Mouse (Mus musculus) midbrain, postnatal 0 days (tissue): ENCODE measurements around the gene Snap25. TPM values are rescaled to one million over a fixed set of nuclear protein-coding genes. Genes with fewer than 3 reads are reported as not detected.
A peak's percentile ranks its signal among the peaks of the same experiment; 100 is the strongest.

Source experiments
- ATAC-seq: fragments of 200-750 bp; cut with Nextera tagmentation; 2 replicates; pipeline ENCODE4 v1.8.0; 2017; ENCODE audit warnings: moderate number of reproducible peaks, mild to moderate bottlenecking, moderate TSS enrichment, moderate library complexity; ENCODE audit not compliant: low FRiP score
- DNase-seq: peaks from one replicate; pipeline ENCODE4 v3.0.0-alpha.2; 2015; ENCODE audit warnings: low spot score
- H3K27ac ChIP-seq: fragments of 300-500 bp; sonication (generic); 2 replicates; pipeline ENCODE4 v1.5.1; 2014; ENCODE audit warnings: low read depth, mild to moderate bottlenecking, low read length, mixed read lengths
- H3K27me3 ChIP-seq: fragments of 300-500 bp; sonication (generic); 2 replicates; pipeline ENCODE4 v1.6.1; 2014; ENCODE audit warnings: low read length, control low read depth, mixed read lengths; ENCODE audit not compliant: insufficient read depth
- H3K36me3 ChIP-seq: fragments of 300-500 bp; sonication (generic); 2 replicates; pipeline ENCODE4 v1.6.1; 2014; ENCODE audit warnings: low read length, control low read depth, mixed read lengths; ENCODE audit not compliant: insufficient read depth
- H3K4me1 ChIP-seq: fragments of 300-500 bp; sonication (generic); 2 replicates; pipeline ENCODE4 v1.6.1; 2014; ENCODE audit warnings: mild to moderate bottlenecking, control low read depth, antibody characterized with exemption, low read length, mixed read lengths; ENCODE audit not compliant: insufficient read depth
- H3K4me2 ChIP-seq: fragments of 300-500 bp; sonication (generic); 2 replicates; pipeline ENCODE4 v1.6.1; 2014; ENCODE audit warnings: low read depth, mild to moderate bottlenecking, low read length, mixed read lengths; ENCODE audit not compliant: poor library complexity, severe bottlenecking
- H3K4me3 ChIP-seq: fragments of 300-500 bp; sonication (generic); 2 replicates; pipeline ENCODE4 v1.5.1; 2014; ENCODE audit warnings: low read depth, mild to moderate bottlenecking, low read length, moderate library complexity
- H3K9ac ChIP-seq: fragments of 300-500 bp; sonication (generic); replicated peaks from 2 replicates; pipeline ENCODE4 v1.6.1; 2014; ENCODE audit warnings: mild to moderate bottlenecking, low read length, moderate library complexity, mixed read lengths; ENCODE audit not compliant: poor library complexity, severe bottlenecking
- H3K9me3 ChIP-seq: fragments of 300-500 bp; sonication (generic); 2 replicates; pipeline ENCODE4 v1.6.1; 2016; ENCODE audit warnings: low read length, control low read depth
- CTCF ChIP-seq: IDR thresholded peaks from 2 replicates; pipeline ENCODE4 v1.5.1; 2016; ENCODE audit warnings: antibody characterized with exemption, mild to moderate bottlenecking
- WGBS: fragments of 180-500 bp; shearing (Covaris S2); extraction: QIAGEN DNeasy Blood & Tissue Kit; methylation state at CpG from one replicate; pipeline ENCODE4 v1.1.7; 2014; 5-methylcytosine and 5-hydroxymethylcytosine counted together
- polyA plus RNA-seq: library from polyadenylated mRNA; unstranded; fragments of >200 nt; fragmentation: Nextera tagmentation; extraction: Ambion mirVana; gene quantifications from 2 replicates; pipeline ENCODE4 v1.2.1, GENCODE M21; 2015
- total RNA-seq: library from RNA; depleted of rRNA; stranded (reverse); fragments of >200 nt; gene quantifications from 2 replicates; pipeline ENCODE4 v1.2.3, GENCODE M21; 2014

The Snap25 gene
- total and polyA plus RNA-seq, 2 experiments from 2014 or later: 253 to 327 TPM

DNA sequence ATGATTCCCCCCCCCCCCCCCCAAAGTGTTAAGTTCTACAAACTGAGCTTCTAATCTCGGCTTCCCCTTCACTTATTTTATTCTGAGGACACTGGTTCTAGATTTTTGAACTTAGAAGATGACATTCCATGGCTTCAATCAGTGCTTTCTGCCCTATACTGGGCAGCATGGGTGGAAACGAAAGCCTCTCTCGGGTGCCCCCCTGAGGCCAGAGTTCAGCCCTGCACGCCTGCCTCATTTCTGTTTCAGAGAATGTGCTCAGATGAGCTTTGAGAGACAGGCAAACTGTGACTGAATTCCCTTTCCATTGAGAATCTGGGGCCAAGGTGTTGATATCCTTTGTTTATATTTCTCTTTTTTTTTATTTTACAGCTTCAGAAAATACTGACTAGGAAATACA lies 7.0 kb downstream of the Snap25 start:
- no peak overlapping the region for H3K4me3 ChIP-seq
- H3K27ac ChIP-seq: no peak overlapping the region
- no peaks in the 10 kb centered on the region for H3K36me3 ChIP-seq
- ATAC-seq (no peak), DNase-seq (peak; percentile 17)
- no peaks in the 10 kb centered on the region for H3K9me3 ChIP-seq
- no peaks in the 10 kb centered on the region for H3K27me3 ChIP-seq
- H3K9ac ChIP-seq: no peak overlapping the region
- H3K4me2 ChIP-seq: no peak overlapping the region
- peak; percentile 52 for TF ChIP-seq CTCF
- 37% methylated on average over 4 of the region's 4 CpGs for WGBS
- no peaks in the 10 kb centered on the region for H3K4me1 ChIP-seq

- no peak overlapping the region for H3K4me3 ChIP-seq
- WGBS: 67% methylated on average over 2 of the region's 2 CpGs
- no peaks in the 10 kb centered on the region for H3K4me1 ChIP-seq
- H3K4me2 ChIP-seq: no peak overlapping the region
- H3K9ac ChIP-seq: no peak overlapping the region
- H3K27me3 ChIP-seq: no peaks in the 10 kb centered on the region
- no peak for ATAC-seq
- no peak for TF ChIP-seq CTCF
- no peak for DNase-seq
- H3K9me3 ChIP-seq: no peaks in the 10 kb centered on the region
- no peaks in the 10 kb centered on the region for H3K36me3 ChIP-seq
- no peak overlapping the region for H3K27ac ChIP-seq
These were observed 25.0 kb downstream of the Snap25 start for GRCm38 (mm10) chr2:136738260-136738659.

DNA sequence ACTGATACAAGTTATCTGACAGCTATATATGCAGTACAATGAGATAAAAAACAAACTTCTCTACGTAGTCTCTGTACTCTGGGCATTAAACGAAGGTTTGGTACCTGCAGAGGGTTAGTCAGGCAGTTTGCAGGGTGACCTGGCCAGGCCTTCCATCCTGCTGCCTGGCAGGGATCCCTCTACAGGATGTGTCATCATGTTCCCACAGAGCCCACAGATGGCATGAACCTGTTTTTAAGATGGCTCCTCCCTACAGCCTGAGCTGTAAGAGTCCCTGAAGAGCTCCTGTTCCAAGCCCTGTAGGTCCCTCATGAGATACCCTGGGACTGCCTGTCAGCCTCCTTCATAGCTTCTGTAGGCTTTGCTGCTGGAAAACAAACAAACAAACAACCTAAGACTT lies 29.0 kb downstream of the Snap25 start:
- DNase-seq: no peak

GRCm38 (mm10) chr2:136744683-136745326 lies 31.6 kb downstream of the Snap25 start:
- Histone ChIP-seq H3K4me3 (no peak overlapping the region), H3K4me1 (0 out of 2 replicates have a peak, but pooled peaks cover 3% of the 10 kb centered on the region), H3K27ac (no peak overlapping the region), H3K36me3 (no peaks in the 10 kb centered on the region), H3K9ac (no peak overlapping the region), H3K9me3 (no peaks in the 10 kb centered on the region), H3K27me3 (no peaks in the 10 kb centered on the region), H3K4me2 (no peak overlapping the region)
- WGBS: 81% methylated on average over 2 of the region's 2 CpGs
- no peak for TF ChIP-seq CTCF
- ATAC-seq (no peak), DNase-seq (peak; percentile 58)

More for the DNA sequence above, 29.0 kb downstream of the Snap25 start:
- Histone ChIP-seq H3K4me2 (no peak overlapping the region), H3K27ac (no peak overlapping the region), H3K27me3 (no peaks in the 10 kb centered on the region), H3K36me3 (no peaks in the 10 kb centered on the region), H3K9me3 (no peaks in the 10 kb centered on the region), H3K9ac (no peak overlapping the region), H3K4me3 (no peak overlapping the region), H3K4me1 (0 out of 2 replicates have a peak, but pooled peaks cover 3% of the 10 kb centered on the region)
- no peak for TF ChIP-seq CTCF
- 78% methylated on average over 2 of the region's 2 CpGs for WGBS
- ATAC-seq: no peak

- WGBS: 62% methylated on average over 7 of the region's 7 CpGs
- H3K9ac ChIP-seq: no peak overlapping the region
- no peak for TF ChIP-seq CTCF
- no peaks in the 10 kb centered on the region for H3K36me3 ChIP-seq
- ATAC-seq: no peak
- no peak overlapping the region for H3K4me3 ChIP-seq
- no peak for DNase-seq
- no peak overlapping the region for H3K4me2 ChIP-seq
- H3K27me3 ChIP-seq: no peaks in the 10 kb centered on the region
- no peaks in the 10 kb centered on the region for H3K9me3 ChIP-seq
- no peak overlapping the region for H3K27ac ChIP-seq
- H3K4me1 ChIP-seq: 0 out of 2 replicates have a peak, but pooled peaks cover 3% of the 10 kb centered on the region
These were observed 32.2 kb downstream of the Snap25 start for GRCm38 (mm10) chr2:136745327-136745994.

DNA sequence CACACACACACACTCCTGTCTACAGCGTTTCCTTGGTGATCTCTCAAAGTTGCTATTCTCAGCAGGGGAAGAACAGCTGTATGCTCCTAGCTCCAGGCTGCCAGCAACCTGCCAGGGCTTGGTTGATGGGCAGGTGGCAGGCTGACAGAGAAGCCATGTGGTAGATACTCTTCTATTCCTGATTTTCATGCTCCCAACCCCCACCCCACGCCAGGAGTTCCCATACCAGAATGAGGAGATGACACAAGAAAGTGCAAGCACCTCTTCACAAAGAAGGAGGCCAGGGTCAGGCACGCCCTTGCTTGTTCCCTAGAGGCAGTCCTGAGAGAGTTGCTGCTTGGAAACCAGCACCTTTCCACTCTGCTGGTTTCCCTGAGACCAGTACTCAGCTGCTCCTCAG lies 40.4 kb downstream of the Snap25 start:
- WGBS: 11% methylated on average over 3 of the region's 3 CpGs
- peak; percentile 76 for ATAC-seq
- no peak for TF ChIP-seq CTCF
- no peaks in the 10 kb centered on the region for H3K4me1 ChIP-seq
- H3K9ac ChIP-seq: no peak overlapping the region
- no peaks in the 10 kb centered on the region for H3K27me3 ChIP-seq
- H3K4me3 ChIP-seq: no peak overlapping the region
- H3K4me2 ChIP-seq: no peak overlapping the region
- peak; percentile 61 for DNase-seq
- no peaks in the 10 kb centered on the region for H3K36me3 ChIP-seq
- H3K9me3 ChIP-seq: no peaks in the 10 kb centered on the region
- no peak overlapping the region for H3K27ac ChIP-seq
